Mouse (Mus musculus) kidney, postnatal 36 days (tissue): ENCODE measurements around the gene Arsg.

Source experiments
- DNase-seq, 2 experiments: peaks; one replicate each; pipeline ENCODE4 v3.0.0; 2021 to 2022; ENCODE audit warnings: mixed read lengths in 2 of 2

Gene Arsg

GRCm38 (mm10) chr11:109587019-109587418, 113.8 kb downstream of the Arsg start:
- DNase-seq = peak; percentile 17 to 34

- DNase-seq = peak; percentile 11 to 36
Measured at GRCm38 (mm10) chr11:109587638-109588374, 114.6 kb downstream of the Arsg start.

- DNase-seq = no peak
Measured at GRCm38 (mm10) chr11:109590012-109590411, 116.8 kb downstream of the Arsg start.

- DNase-seq = no peak
Measured at GRCm38 (mm10) chr11:109591511-109591910, 118.3 kb downstream of the Arsg start.

- DNase-seq = peak; percentile 32 to 46
Measured at GRCm38 (mm10) chr11:109593200-109593981, 120.2 kb downstream of the Arsg start.

GRCm38 (mm10) chr11:109594761-109595160, 121.6 kb downstream of the Arsg start:
- peak; percentile 63 to 68 for DNase-seq

GRCm38 (mm10) chr11:109598778-109599570, 125.8 kb downstream of the Arsg start:
- peak in 1 of 2 experiments; percentile 28 for DNase-seq

- no peak for DNase-seq
Measured at GRCm38 (mm10) chr11:109607600-109607999, 134.4 kb downstream of the Arsg start.

- DNase-seq = no peak
Measured at GRCm38 (mm10) chr11:109608976-109609625, 135.9 kb downstream of the Arsg start.

- DNase-seq = peak; percentile 56 to 59
Measured at GRCm38 (mm10) chr11:109610046-109610794, 137.0 kb downstream of the Arsg start.

- DNase-seq = peak in 1 of 2 experiments; percentile 47
Measured at GRCm38 (mm10) chr11:109610795-109611302, 137.7 kb downstream of the Arsg start.

- peak; percentile 100 for DNase-seq
Measured at GRCm38 (mm10) chr11:109611303-109612149, 138.4 kb downstream of the Arsg start, which contains the start of gene Wipi1. Gene Wipi1, minus strand, starts transcription at chr11:109611967.

- no peak for DNase-seq
Measured at GRCm38 (mm10) chr11:109612871-109613529, 139.8 kb downstream of the Arsg start.

GRCm38 (mm10) chr11:109615286-109615685, 142.1 kb downstream of the Arsg start:
- DNase-seq = no peak

GRCm38 (mm10) chr11:109616352-109616751, 143.2 kb downstream of the Arsg start:
- no peak for DNase-seq

GRCm38 (mm10) chr11:109616766-109617165, 143.6 kb downstream of the Arsg start:
- peak in 1 of 2 experiments; percentile 28 for DNase-seq

GRCm38 (mm10) chr11:109619055-109619454, 145.9 kb downstream of the Arsg start:
- peak; percentile 71 to 89 for DNase-seq

- DNase-seq = no peak
Measured at GRCm38 (mm10) chr11:109620356-109620755, 147.2 kb downstream of the Arsg start.

- peak; percentile 57 to 84 for DNase-seq
Measured at GRCm38 (mm10) chr11:109621183-109621582, 148.0 kb downstream of the Arsg start.

- DNase-seq = peak; percentile 32 to 54
Measured at GRCm38 (mm10) chr11:109622518-109623037, 149.4 kb downstream of the Arsg start.
